Mouse (Mus musculus) T-cell, adult 2 months (primary cell): ENCODE data around the gene Tle3.
A peak's percentile ranks its signal among the peaks of the same experiment; 100 is the strongest.

Source experiments
- DNase-seq: peaks from one replicate; pipeline ENCODE4 v3.0.0; 2022; ENCODE audit warnings: low spot score

Tle3 gene

DNA sequence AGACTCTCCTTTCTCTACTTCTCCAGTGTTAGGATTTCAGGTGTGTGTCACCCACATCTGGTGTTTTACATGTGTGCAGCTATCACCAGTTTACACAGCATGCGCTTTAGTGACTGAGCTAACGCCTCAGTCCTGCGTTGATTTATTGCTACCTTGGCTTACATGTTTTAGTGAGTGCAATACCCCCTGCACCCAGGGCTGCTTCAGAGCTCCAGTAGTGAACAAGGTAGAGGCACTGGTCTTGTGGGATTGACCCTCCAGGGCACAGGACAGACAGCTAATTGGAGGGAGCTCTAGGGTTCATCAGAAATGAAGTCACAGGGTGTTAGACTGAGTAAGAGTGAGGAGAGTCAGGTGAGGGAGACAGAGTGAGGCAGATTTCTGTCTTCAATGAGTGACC, 12.4 kb upstream of the Tle3 start:
- no peak for DNase-seq

GRCm38 (mm10) chr9:61360163-61360562, 12.0 kb upstream of the Tle3 start:
- no peak for DNase-seq

DNA sequence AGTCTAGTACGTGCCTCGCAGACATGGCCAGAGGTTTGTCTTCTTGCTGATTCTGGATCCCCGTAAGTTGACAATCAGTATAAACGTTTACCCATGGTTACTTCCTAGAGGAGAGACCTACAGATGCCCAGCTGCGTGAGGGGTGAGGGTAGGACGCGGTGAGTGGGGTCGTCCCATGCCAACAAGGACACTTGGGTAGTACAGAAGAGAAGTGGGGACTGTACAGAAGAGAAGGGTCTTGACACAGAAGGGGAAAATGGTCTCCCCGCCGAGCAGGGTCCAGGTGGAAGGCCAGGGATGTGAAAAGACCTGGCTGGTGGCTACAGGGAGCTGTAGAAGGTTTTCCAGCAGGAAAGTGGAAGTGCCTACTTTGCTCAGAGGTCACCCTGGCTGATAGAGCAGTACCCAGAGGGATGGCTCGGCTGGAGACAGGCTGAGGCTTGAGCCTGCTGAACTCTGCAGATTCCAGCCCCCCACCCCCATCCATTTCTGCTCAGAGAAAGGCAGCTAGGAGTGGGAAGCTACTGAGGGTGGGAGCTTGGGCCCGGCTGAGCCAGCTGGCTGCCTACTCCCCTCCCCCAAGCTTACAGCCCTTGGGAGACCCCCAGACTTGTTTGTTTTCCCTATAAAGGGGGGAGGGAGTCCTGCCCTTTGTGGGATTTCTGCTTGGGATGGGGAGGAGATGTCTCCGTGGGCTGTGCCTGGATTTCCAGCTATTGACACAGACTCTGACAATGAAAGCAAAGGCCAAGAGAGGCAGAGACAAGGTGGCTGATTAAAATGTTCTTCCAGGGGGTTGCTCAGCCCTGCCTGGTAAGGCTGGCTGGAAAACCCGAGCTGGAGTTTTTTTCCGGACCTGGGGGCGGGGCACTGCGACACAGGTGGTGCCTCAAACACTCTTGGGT, 11.2 kb upstream of the Tle3 start:
- no peak for DNase-seq

GRCm38 (mm10) chr9:61363194-61363593, 9.0 kb upstream of the Tle3 start:
- DNase-seq = no peak

- no peak for DNase-seq
These were observed 6.1 kb upstream of the Tle3 start for GRCm38 (mm10) chr9:61366108-61366507.

GRCm38 (mm10) chr9:61367156-61367555, 5.0 kb upstream of the Tle3 start:
- DNase-seq = no peak

DNA sequence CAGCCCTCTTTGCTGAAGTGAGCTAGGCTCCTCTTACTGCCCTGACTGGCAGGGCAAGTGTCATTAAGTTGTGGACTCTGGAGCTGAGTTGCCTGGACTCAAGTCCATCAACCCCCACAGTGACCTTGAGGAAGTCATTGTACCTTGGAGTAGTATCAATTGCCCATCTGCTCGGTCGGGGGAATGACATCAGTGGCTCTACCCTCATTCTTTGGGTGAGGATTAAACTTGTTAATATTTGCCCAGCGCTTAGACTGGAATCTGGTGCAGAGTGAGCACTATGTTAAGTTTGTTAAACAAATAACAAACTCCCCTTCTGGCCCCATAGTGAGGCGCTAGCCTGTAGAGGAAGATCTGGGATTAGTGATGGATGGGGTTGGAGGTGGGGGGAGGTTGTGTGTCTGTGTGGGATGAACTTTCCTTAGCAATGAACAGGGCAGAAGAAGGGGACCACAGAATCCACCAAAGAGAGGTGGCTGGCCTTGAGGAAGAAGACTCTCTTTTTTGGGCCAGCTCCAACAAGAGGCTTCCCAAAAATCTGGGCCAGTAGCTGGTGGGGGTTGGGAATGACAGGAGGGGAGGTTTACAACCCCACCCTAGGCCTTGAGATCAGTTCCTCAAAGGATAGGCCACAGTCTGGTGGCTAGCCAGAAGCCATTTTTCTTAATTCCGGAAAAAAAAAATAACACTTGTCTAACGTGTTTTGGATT, 4.2 kb upstream of the Tle3 start:
- no peak for DNase-seq

DNA sequence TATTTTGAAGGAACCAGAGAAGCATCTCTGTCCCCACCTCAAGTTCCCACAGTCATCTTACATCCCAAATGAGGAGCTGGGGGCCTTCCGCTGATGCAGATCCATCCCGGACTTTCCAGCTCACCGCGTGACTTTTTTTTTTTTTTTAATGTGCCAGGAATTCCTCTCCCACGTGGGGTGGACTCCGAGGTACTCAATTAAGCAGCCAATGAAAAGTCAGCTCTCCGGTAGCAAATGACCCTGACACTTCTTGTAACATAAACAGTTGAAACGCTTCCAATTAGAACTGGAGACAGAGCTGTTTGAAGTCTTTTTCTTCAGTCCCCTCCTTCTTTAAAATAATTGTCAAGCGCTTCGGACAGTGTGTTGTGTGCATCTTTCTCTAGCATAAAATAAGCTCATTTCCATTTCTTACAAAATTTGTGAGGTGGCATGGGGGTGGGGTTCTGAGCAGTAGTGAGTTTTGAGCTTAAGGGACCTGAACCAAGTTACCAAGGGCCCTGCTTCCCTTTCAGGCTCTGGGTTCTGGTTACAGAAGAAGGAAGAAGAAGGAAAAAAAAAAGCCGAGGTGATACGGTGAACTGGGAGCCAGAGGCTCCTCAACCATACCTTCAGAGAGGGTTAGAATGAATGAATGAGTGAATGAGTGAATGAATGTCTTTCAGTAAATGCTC, 3.5 kb upstream of the Tle3 start:
- DNase-seq = no peak

GRCm38 (mm10) chr9:61369316-61370273, 2.6 kb upstream of the Tle3 start:
- DNase-seq = peak; percentile 76

GRCm38 (mm10) chr9:61370454-61370888, 1.7 kb upstream of the Tle3 start:
- DNase-seq = peak; percentile 98

DNA sequence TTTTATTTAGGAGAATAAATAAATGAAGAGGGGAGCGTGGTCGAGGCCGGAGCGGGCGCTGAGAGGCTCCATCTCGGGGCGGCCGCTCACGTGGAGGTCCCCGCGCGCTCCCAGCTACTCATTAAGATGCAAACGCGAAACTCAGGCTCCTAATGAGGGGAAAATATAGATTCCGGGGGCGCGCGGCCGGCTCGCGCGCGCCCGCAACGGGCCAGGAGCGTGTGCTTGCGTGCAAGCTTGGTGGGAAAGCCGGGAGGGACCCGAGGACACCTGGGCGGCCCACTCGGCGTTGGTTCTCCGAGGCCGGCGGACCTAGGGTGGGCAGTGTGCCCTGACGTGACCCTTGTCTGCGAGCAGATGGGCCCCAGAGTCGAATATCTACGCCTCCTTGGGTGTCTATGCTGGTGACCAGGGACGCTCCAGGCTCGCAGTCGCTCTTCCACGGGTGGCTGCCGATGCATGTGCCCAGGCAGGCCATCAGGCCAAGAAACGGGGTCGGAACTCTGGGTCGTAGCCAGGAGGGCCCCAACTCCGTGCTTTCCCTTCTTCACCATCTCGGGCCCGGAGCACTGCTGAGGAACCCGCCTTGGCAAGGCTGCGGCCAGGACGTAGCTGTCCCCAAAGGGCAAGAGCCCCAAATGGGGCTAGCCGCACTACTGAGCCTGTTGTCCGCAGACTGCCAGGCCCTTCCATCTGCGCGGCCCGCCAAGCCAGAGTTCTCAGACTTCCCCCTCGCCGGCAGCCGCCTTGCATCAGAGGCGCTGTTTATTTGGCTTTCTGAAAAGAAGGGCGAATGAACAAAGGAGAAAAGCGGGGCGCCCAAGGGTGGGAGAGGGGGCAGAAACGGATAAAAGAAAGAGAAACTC, 1.0 kb upstream of the Tle3 start:
- DNase-seq = peak; percentile 37

- no peak for DNase-seq
These were observed 377 bp downstream of the Tle3 start for GRCm38 (mm10) chr9:61372510-61372975.

DNA sequence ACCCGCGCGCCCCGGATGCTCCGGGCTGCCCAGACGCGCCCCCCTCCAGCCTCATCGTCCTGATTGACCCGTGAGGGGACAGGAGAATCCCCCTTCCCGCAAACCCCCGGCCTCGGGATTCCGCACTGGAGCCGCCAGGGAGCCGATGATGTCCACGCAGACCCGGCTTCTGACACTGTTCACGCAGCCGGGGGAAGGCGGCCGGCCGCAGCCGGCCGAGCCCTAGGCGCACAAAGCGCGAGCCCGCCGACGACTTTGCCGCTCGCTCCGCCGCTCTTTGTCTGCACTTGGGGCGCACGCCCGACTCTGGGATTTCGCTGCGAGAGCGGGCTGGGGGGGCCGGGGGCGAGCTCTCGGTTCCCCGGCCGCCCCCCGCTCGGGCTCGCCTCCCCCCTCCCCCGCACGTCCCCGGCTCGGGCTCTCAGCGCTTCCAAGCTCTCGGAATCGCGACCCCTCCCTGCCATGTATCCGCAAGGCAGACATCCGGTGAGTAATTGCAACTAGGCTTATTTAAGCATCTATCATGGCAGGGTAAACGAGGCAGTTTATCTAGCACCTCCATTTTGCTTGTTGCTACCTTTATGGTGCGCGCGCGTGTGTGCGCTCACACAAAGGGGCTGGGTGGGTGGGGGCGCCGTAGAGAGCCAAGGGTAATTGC, 939 bp downstream of the Tle3 start:
- peak; percentile 53 for DNase-seq

GRCm38 (mm10) chr9:61373634-61373941, 1.4 kb downstream of the Tle3 start:
- DNase-seq = no peak

DNA sequence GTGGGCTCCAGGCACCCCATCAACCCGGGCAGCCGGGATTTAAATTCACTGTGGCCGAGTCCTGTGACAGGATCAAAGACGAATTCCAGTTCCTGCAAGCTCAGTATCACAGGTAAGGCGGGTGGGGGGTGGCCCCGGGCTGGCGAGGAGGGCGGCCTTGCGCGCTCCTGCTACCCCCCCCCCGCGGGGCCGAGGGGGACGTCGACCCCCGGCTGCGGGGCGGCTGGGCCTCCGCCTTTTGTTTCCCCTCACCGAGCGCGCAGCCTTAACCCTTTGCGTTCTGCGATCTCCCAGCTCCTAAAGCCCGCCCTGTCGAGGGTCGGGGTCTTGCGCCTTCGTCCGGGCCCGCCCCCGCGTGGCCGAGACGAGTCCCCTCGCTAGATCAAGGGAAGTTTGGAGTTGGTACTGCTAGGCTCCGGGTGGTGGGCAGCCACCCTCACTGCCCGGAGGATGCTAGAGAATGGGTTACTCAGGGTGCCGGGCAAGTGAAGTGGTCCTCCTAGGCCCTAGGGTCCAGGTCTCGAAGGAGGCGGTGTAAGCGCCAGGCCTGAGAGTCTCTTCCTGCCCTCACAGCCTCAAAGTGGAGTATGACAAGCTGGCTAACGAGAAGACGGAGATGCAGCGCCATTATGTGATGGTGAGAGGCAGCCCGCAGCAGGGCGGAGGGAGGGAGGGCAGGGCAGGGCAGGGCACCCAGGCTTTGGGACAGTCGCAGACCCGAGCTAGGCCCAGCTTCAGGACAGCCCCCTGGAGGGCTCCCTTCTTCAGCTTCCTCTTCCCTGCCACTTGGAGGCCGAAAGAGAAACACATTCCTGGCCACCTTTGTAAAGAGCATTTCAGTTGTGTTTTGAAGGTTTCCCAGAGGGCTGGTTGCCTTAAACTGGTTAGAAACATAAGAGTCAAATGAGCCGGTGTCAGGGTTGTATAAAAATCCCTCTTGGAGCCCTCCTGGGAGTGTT, 2.1 kb downstream of the Tle3 start:
- peak; percentile 26 for DNase-seq

GRCm38 (mm10) chr9:61375002-61375401, 2.8 kb downstream of the Tle3 start:
- DNase-seq = no peak

DNA sequence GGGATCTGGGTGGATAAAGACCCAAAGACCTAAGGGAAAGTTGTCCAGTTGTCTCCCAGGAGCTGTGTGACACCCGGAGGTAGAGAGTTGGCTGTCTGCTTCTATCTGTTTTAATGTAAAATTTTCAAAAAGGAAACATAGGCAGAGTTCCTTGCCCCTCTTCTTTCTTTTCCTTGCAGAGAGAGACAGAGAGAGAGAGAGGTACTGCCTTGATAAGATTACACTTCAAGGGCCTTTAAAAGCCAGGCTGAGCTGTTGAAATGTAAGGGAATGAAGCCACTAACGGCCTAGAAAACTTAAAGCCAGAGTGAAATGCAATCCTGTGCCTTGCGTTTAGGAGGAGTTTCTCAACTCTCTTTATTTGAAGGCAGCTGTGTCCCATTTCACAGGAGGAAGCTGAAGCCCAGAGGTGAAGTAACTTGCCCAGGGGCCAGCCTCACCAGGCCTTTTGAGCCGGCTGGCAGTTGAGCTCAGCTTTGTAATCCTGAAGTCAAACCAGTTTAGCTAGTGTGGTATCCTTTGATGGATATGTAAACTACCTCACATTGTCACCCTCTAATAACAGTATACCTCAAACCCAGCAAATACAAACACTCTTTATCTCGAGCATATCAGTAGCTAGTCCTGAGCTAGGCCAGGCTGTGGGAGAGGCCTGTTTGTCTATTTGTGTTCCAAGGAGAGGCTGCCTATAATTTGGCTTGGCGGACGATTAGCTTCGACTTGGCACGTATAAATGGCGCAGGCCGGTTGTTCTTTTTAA, 3.8 kb downstream of the Tle3 start:
- DNase-seq = no peak

GRCm38 (mm10) chr9:61376650-61377049, 4.5 kb downstream of the Tle3 start:
- DNase-seq = no peak
